Mouse (Mus musculus) CH12.LX (cell line): Measurements from ENCODE around the gene Folr1. TPM values are rescaled to one million over a fixed set of nuclear protein-coding genes. Genes with fewer than 3 reads are reported as not detected.

Experiments
- DNase-seq: peaks from one replicate; pipeline ENCODE4 v3.0.0-alpha.2; 2013; ENCODE audit errors: extremely low read depth
- H3K27ac ChIP-seq: 2 replicates; pipeline ENCODE4 v1.5.1; 2012; ENCODE audit warnings: low read depth, mild to moderate bottlenecking, control low read depth, moderate library complexity; ENCODE audit not compliant: insufficient read depth
- H3K27me3 ChIP-seq: replicated peaks from 2 replicates; pipeline ENCODE3; 2012; ENCODE audit warnings: inconsistent platforms
- H3K36me3 ChIP-seq, 2 experiments: replicated peaks in 1 of 2; 2 replicates each; pipeline versions ENCODE3 to v1.6.1; 2012; ENCODE audit warnings: inconsistent platforms in 1 of 2, low read length in 1 of 2, mild to moderate bottlenecking in 1 of 2, mixed read lengths in 1 of 2, moderate library complexity in 1 of 2; ENCODE audit not compliant: control insufficient read depth in 1 of 2, insufficient read depth in 1 of 2
- H3K4me1 ChIP-seq, 2 experiments: 2 replicates each; pipeline ENCODE4 v1.6.1; 2012; ENCODE audit warnings: inconsistent platforms in 1 of 2, moderate library complexity in 1 of 2; ENCODE audit not compliant: insufficient read depth in 2 of 2, control insufficient read depth in 1 of 2
- H3K4me2 ChIP-seq: 2 replicates; pipeline ENCODE4 v1.6.1; 2012; ENCODE audit warnings: low read depth, mild to moderate bottlenecking, control low read depth; ENCODE audit not compliant: poor library complexity, insufficient read depth, severe bottlenecking
- H3K4me3 ChIP-seq, 3 experiments: fragments of 150-350 bp in 1 of 3; sonication (generic) in 1 of 3; replicated peaks in 1 of 3; 2 replicates each; pipeline versions ENCODE3 to v1.5.1; 2011 to 2012; ENCODE audit warnings: low read depth in 2 of 3, low read length in 2 of 3, mild to moderate bottlenecking in 2 of 3, moderate library complexity in 2 of 3, control low read depth in 1 of 3, improper control_type of control experiment in 1 of 3, inconsistent platforms in 1 of 3, mixed read lengths in 1 of 3; ENCODE audit not compliant: poor library complexity in 1 of 3
- H3K79me2 ChIP-seq: replicated peaks from 2 replicates; pipeline ENCODE4 v1.6.1; 2012; ENCODE audit warnings: mild to moderate bottlenecking, moderate library complexity; ENCODE audit not compliant: control insufficient read depth, poor library complexity, insufficient read depth, severe bottlenecking; ENCODE audit errors: extremely low read depth
- H3K9ac ChIP-seq: 2 replicates; pipeline ENCODE4 v1.6.1; 2012; ENCODE audit warnings: low read depth, mild to moderate bottlenecking, control low read depth, moderate library complexity; ENCODE audit not compliant: insufficient read depth
- H3K9me3 ChIP-seq: replicated peaks from 2 replicates; pipeline ENCODE3; 2012; ENCODE audit warnings: low read length, inconsistent platforms, mixed read lengths
- BHLHE40 ChIP-seq: IDR thresholded peaks from 2 replicates; pipeline ENCODE4 v1.6.1; 2011; ENCODE audit warnings: mild to moderate bottlenecking, low read depth, low read length, improper control_type of control experiment
- CTCF ChIP-seq, 2 experiments: IDR thresholded peaks in 1 of 2; conservative IDR thresholded peaks in 1 of 2; 2 replicates each; pipeline ENCODE4 v1.5.1; 2011 to 2012; ENCODE audit warnings: low read depth in 2 of 2, low read length in 2 of 2, improper control_type of control experiment in 1 of 2, inconsistent platforms in 1 of 2, mild to moderate bottlenecking in 1 of 2, moderate library complexity in 1 of 2
- E2F4 ChIP-seq: IDR thresholded peaks from 2 replicates; pipeline ENCODE4 v1.6.1; 2011; ENCODE audit warnings: low read depth, low read length, improper control_type of control experiment; ENCODE audit not compliant: insufficient replicate concordance
- ELF1 ChIP-seq: IDR thresholded peaks from 2 replicates; pipeline ENCODE4 v1.6.1; 2014; ENCODE audit warnings: low read depth, mild to moderate bottlenecking, inconsistent platforms, low read length, improper control_type of control experiment
- EP300 ChIP-seq: IDR thresholded peaks from 2 replicates; pipeline ENCODE4 v1.6.1; 2011; ENCODE audit warnings: low read length, improper control_type of control experiment
- GABPA ChIP-seq: IDR thresholded peaks from 2 replicates; pipeline ENCODE4 v1.6.1; 2012; ENCODE audit warnings: low read depth, low read length, improper control_type of control experiment, inconsistent platforms; ENCODE audit not compliant: insufficient replicate concordance
- HCFC1 ChIP-seq: IDR thresholded peaks from 2 replicates; pipeline ENCODE4 v1.6.1; 2012; ENCODE audit warnings: low read depth, mild to moderate bottlenecking, inconsistent platforms, low read length, improper control_type of control experiment
- IRF4 ChIP-seq: IDR thresholded peaks from 2 replicates; pipeline ENCODE4 v1.6.1; 2014; ENCODE audit warnings: low read depth, mild to moderate bottlenecking, inconsistent platforms, low read length, improper control_type of control experiment
- JUN ChIP-seq: IDR thresholded peaks from 2 replicates; pipeline ENCODE4 v1.6.1; 2011; ENCODE audit warnings: low read depth, mild to moderate bottlenecking, low read length, improper control_type of control experiment, moderate library complexity; ENCODE audit not compliant: insufficient read depth
- JUND ChIP-seq: conservative IDR thresholded peaks from 2 replicates; pipeline ENCODE4 v1.6.1; 2011; ENCODE audit warnings: low read depth, low read length, improper control_type of control experiment
- KAT2A ChIP-seq: IDR thresholded peaks from 2 replicates; pipeline ENCODE4 v1.6.1; 2012; ENCODE audit warnings: low read length, improper control_type of control experiment, inconsistent platforms; ENCODE audit not compliant: insufficient replicate concordance
- MAFK ChIP-seq: IDR thresholded peaks from 2 replicates; pipeline ENCODE4 v1.6.1; 2011; ENCODE audit warnings: low read length, improper control_type of control experiment; ENCODE audit not compliant: insufficient replicate concordance
- MAX ChIP-seq: IDR thresholded peaks from 2 replicates; pipeline ENCODE4 v1.6.1; 2011; ENCODE audit warnings: low read length, improper control_type of control experiment
- MEF2A ChIP-seq: IDR thresholded peaks from 2 replicates; pipeline ENCODE4 v1.6.1; 2014; ENCODE audit warnings: low read depth, mild to moderate bottlenecking, inconsistent platforms, low read length, improper control_type of control experiment, borderline replicate concordance
- MXI1 ChIP-seq: IDR thresholded peaks from 2 replicates; pipeline ENCODE4 v1.6.1; 2011; ENCODE audit warnings: mild to moderate bottlenecking, low read depth, low read length, improper control_type of control experiment
- MYC ChIP-seq: IDR thresholded peaks from 2 replicates; pipeline ENCODE4 v1.6.1; 2011; ENCODE audit warnings: low read depth, mild to moderate bottlenecking, improper control_type of control experiment, low read length
- NELFE ChIP-seq: IDR thresholded peaks from 2 replicates; pipeline ENCODE4 v1.6.1; 2011; ENCODE audit warnings: low read depth, low read length, improper control_type of control experiment
- PAX5 ChIP-seq: IDR thresholded peaks from 2 replicates; pipeline ENCODE4 v1.6.1; 2012; ENCODE audit warnings: low read length, inconsistent platforms, mixed read lengths
- POLR2A ChIP-seq: IDR thresholded peaks from 2 replicates; pipeline ENCODE4 v1.6.1; 2011; ENCODE audit warnings: low read depth, mild to moderate bottlenecking, improper control_type of control experiment, low read length
- POLR2AphosphoS2 ChIP-seq: IDR thresholded peaks from 2 replicates; pipeline ENCODE4 v1.6.1; 2011; ENCODE audit warnings: low read depth, low read length, improper control_type of control experiment
- RCOR1 ChIP-seq: conservative IDR thresholded peaks from 2 replicates; pipeline ENCODE4 v1.6.1; 2012; ENCODE audit warnings: low read depth, mild to moderate bottlenecking, inconsistent platforms, low read length, improper control_type of control experiment
- SIN3A ChIP-seq: IDR thresholded peaks from 2 replicates; pipeline ENCODE4 v1.6.1; 2012; ENCODE audit warnings: low read length, improper control_type of control experiment, inconsistent platforms
- SMC3 ChIP-seq: IDR thresholded peaks from 2 replicates; pipeline ENCODE4 v1.6.1; 2011; ENCODE audit warnings: low read depth, low read length, improper control_type of control experiment
- UBTF ChIP-seq: IDR thresholded peaks from 2 replicates; pipeline ENCODE4 v1.6.1; 2012; ENCODE audit warnings: low read depth, mild to moderate bottlenecking, inconsistent platforms, low read length, improper control_type of control experiment, moderate library complexity
- USF2 ChIP-seq: conservative IDR thresholded peaks from 2 replicates; pipeline ENCODE4 v1.6.1; 2011; ENCODE audit warnings: low read depth, low read length, improper control_type of control experiment
- ZKSCAN1 ChIP-seq: IDR thresholded peaks from 2 replicates; pipeline ENCODE4 v1.6.1; 2012; ENCODE audit warnings: low read depth, inconsistent platforms, low read length, improper control_type of control experiment, borderline replicate concordance
- ZMIZ1 ChIP-seq: IDR thresholded peaks from 2 replicates; pipeline ENCODE4 v1.6.1; 2012; ENCODE audit warnings: low read depth, mild to moderate bottlenecking, inconsistent platforms, low read length, improper control_type of control experiment
- dilution Hi-C: fragments of 300-500 bp; cut with MboI; formaldehyde crosslinking; loops from 2 replicates; pipeline ENCODE4 v1.14.3; 2020; ENCODE audit warnings: low sequenced_read_pairs; ENCODE audit not compliant: extremely low pct_unique_long_range_greater_than_20kb, extremely low pct_ligation_motif_present
- in situ Hi-C: fragments of 300-500 bp; cut with MboI; formaldehyde crosslinking; loops from 3 replicates; pipeline ENCODE4 v1.14.3; 2019; ENCODE audit warnings: low sequenced_read_pairs, low pct_ligation_motif_present, low pct_unique_long_range_greater_than_20kb, mixed read lengths
- polyA plus RNA-seq: library from polyadenylated mRNA; unstranded; fragments of >175 nt; gene quantifications from 2 replicates; pipeline ENCODE4 v1.2.1, GENCODE M21; 2012; ENCODE audit warnings: low read depth; ENCODE audit not compliant: insufficient read length
- total RNA-seq, 2 experiments: library from RNA; depleted of rRNA; stranded (reverse); fragments of 300-350 nt in 1 of 2; fragments of >200 nt in 1 of 2; gene quantifications; 2 replicates each; pipeline ENCODE4 v1.2.3; 2012 to 2014

Folr1 gene
- total and polyA plus RNA-seq, 3 experiments: 0.25 TPM; not detected in 2

DNA sequence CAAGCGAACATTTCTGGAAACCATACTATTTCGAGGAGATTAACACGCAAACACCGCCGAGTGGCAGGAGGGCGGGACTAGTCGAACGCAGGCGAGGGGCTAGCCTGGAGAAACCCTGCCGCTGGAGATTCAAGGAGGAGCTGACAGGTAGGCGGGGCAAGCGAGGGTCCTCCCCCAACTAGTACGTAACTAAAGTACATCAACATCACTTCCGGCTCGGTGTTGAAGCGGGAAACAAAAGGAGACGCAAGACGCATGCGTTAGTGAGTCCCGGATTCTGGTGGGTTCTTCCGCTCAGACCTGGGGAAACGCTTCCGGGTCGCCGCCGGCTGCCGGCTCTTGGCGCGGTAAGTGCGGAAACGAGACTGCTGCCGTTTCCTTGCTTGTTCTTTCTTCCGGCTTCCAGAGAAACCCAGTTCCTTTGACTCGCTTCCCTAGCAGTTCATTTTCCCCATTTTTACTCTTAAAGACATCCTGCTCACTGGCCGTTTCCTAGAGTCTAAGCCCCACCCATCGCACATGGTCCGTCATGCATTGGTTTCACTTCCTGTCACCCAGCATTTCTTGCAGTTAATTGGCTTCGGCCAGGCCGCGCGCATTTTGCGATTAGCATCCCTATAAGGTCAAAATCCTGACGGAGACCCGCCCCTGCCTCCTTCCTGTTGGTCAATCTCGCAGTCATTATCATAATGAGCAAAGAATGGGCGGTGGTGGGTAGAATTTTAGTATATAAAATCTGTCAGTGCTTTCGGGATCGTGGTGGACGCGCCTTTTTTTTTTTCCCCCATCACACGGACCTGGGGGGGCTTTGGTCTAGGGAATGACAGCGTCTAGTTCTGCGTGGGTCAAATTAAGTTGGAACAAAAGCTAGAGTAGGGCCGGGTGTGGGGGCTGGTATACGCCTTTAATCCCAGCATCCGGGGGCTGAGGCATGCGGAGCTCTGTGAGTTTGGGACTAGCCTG lies 25.8 kb upstream of the Folr1 start (continued):
- TF ChIP-seq JUND: no peak
- no peak; the same call in 1 of the 2 replicates for TF ChIP-seq POLR2AphosphoS2
- TF ChIP-seq BHLHE40: peak; percentile 81
- TF ChIP-seq MEF2A: peak; percentile 3; the same call in 1 of the 2 replicates
- TF ChIP-seq MXI1: peak; percentile 93
- peak; percentile 93 for TF ChIP-seq ELF1
- peak; percentile 88; the same call in 1 of the 2 replicates for TF ChIP-seq E2F4
- peak; percentile 23; the same call in 1 of the 2 replicates for TF ChIP-seq GABPA
- no peak for TF ChIP-seq MAFK
- TF ChIP-seq NELFE: peak; percentile 54
- no peak for TF ChIP-seq ZMIZ1
- TF ChIP-seq POLR2A: peak; percentile 80
- no peak for TF ChIP-seq USF2

DNA sequence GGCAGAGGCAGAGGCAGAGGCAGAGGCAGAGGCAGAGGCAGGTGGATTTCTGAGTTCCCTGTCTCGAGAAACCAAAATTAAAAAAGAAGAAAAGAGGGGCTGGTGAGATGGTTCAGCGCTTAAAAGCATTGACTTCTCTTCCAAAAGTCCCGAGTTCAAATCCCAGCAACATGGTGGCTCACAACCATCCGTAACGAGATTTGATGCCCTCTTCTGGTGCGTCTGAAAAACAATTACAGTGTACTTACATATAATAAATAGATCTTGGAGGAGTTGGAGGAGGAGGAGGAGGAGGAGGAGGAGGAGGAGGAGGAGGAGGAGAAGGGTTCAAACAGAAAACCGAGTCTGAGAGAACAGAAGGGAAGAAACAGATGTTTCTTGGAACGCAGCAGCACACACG lies 25.1 kb upstream of the Folr1 start:
- H3K36me3 ChIP-seq: peaks cover 6 to 26% of the 10 kb centered on the region in 2 experiments
- H3K9ac ChIP-seq: peak overlapping the region; percentile 68; the same call in 1 of the 2 replicates
- TF ChIP-seq EP300: no peak
- H3K27me3 ChIP-seq: no peaks in the 10 kb centered on the region
- in situ Hi-C loops (no loop called here), dilution Hi-C loops (no loop called here)
- peak overlapping the region; percentile 59 to 84 (median 62) for H3K4me3 ChIP-seq
- peak overlapping the region; percentile 16; the same call in 1 of the 2 replicates for H3K4me2 ChIP-seq
- H3K4me1 ChIP-seq: peaks cover 8 to 37% of the 10 kb centered on the region in 2 experiments
- H3K9me3 ChIP-seq: no peaks in the 10 kb centered on the region
- H3K79me2 ChIP-seq: no peaks in the 10 kb centered on the region
- no peak for DNase-seq
- H3K27ac ChIP-seq: no peak overlapping the region

DNA sequence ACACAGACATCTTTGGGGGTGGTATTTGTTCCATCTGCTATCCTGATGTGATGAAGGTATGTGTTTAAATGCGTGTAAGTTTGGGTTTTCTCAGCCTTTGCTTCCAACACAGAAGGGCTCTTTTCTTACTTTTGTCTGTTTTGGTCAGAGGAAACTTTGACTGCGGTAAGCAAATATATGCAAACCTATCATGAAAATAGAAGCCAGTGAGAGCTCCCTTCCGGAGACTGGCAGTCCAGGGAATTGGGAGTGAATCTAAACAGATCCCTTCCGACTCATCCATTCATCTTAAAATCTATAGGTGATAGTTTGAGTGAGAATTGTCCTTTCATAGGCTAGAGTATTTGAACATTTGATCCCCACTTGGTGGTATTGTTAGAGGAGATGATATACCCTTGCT lies 17.9 kb upstream of the Folr1 start:
- in situ Hi-C loops (no loop called here), dilution Hi-C loops (no loop called here)
- Histone ChIP-seq H3K36me3 (no peaks in the 10 kb centered on the region), H3K9ac (no peak overlapping the region), H3K9me3 (no peaks in the 10 kb centered on the region), H3K4me3 (no peak overlapping the region), H3K27me3 (peaks cover 2% of the 10 kb centered on the region), H3K79me2 (no peaks in the 10 kb centered on the region), H3K27ac (no peak overlapping the region), H3K4me2 (peak overlapping the region; percentile 85), H3K4me1 (peaks cover 2 to 24% of the 10 kb centered on the region in 2 experiments; a peak in 3 of 4 replicates)
- DNase-seq: peak; percentile 59
- no peak for TF ChIP-seq UBTF
- TF ChIP-seq JUN: no peak
- no peak for TF ChIP-seq MYC
- TF ChIP-seq KAT2A: no peak
- no peak for TF ChIP-seq NELFE
- no peak for TF ChIP-seq ZKSCAN1
- TF ChIP-seq CTCF (conservative IDR thresholded peaks at IDR 0.05 in 1 of 2, IDR thresholded peaks at IDR 0.05 in 1 of 2; ENCODE audit: low read depth in 2 of 2, low read length in 2 of 2): no peak
- TF ChIP-seq MAX: no peak
- TF ChIP-seq HCFC1: no peak
- no peak for TF ChIP-seq RCOR1
- TF ChIP-seq POLR2A: no peak
- no peak for TF ChIP-seq BHLHE40
- no peak for TF ChIP-seq SMC3
- TF ChIP-seq POLR2AphosphoS2: no peak
- no peak for TF ChIP-seq PAX5
- peak; percentile 39; the same call in 1 of the 2 replicates for TF ChIP-seq IRF4
- TF ChIP-seq JUND: no peak
- TF ChIP-seq MEF2A: peak; percentile 83
- no peak for TF ChIP-seq MXI1
- TF ChIP-seq SIN3A: no peak
- no peak for TF ChIP-seq USF2
- TF ChIP-seq ZMIZ1: no peak
